Mouse (Mus musculus) heart, postnatal 25 days (tissue): Measurements from ENCODE around the gene Cald1. TPM values are rescaled to one million over a fixed set of nuclear protein-coding genes. Genes with fewer than 3 reads are reported as not detected.

Experiments used
- DNase-seq: peaks from one replicate; pipeline ENCODE4 v3.0.0; 2022; ENCODE audit warnings: low spot score
- intact Hi-C: fragments of 180-260 bp; cut with DNase I; formaldehyde crosslinking; loops from one replicate; pipeline ENCODE4 v1.15.1; 2025
- total RNA-seq, 2 experiments: library from RNA; stranded (reverse); gene quantifications; 2 replicates each; pipeline ENCODE4 v1.2.3; 2021

Gene Cald1
- total RNA-seq = 10 to 100 TPM; 49.3 to 53.1 TPM

GRCm38 (mm10) chr6:34598121-34599065, at the start of gene Cald1:
Gene Cald1 (plus strand): TSS chr6:34598500.
- intact Hi-C loops = loop anchor here (2.0 kb wide), 1 partner anchor 88 kb away; no protein-coding TSS in a partner anchor
- DNase-seq = peak; percentile 53

- DNase-seq = no peak
- intact Hi-C loops = loop anchor here (1.0 to 5.0 kb wide), 3 partner anchors 53 to 205 kb away; no protein-coding TSS in a partner anchor
These were observed 49.3 kb upstream of the Cald1 start for GRCm38 (mm10) chr6:34549017-34549416.

- intact Hi-C loops = loop anchor here (5.0 kb wide), 1 partner anchor 40 kb away; no protein-coding TSS in a partner anchor
- DNase-seq = no peak
These were observed 45.7 kb upstream of the Cald1 start for GRCm38 (mm10) chr6:34552489-34553157.

- intact Hi-C loops = loop anchor here (5.0 kb wide), 1 partner anchor 38 kb away; no protein-coding TSS in a partner anchor
These were observed 43.9 kb upstream of the Cald1 start for GRCm38 (mm10) chr6:34554291-34554997.

GRCm38 (mm10) chr6:34559521-34559920, 38.8 kb upstream of the Cald1 start:
- intact Hi-C loops = no loop called here
- no peak for DNase-seq

More at GRCm38 (mm10) chr6:34554291-34554997, 43.9 kb upstream of the Cald1 start:
- no peak for DNase-seq

GRCm38 (mm10) chr6:34565176-34565880, 33.0 kb upstream of the Cald1 start:
- no peak for DNase-seq
- intact Hi-C loops = no loop called here

GRCm38 (mm10) chr6:34567298-34567697, 31.0 kb upstream of the Cald1 start:
- no peak for DNase-seq

GRCm38 (mm10) chr6:34579504-34580068, 18.7 kb upstream of the Cald1 start:
- intact Hi-C loops = no loop called here
- DNase-seq = no peak

More at GRCm38 (mm10) chr6:34567298-34567697, 31.0 kb upstream of the Cald1 start:
- intact Hi-C loops = no loop called here

- no peak for DNase-seq
- intact Hi-C loops = no loop called here
These were observed 14.9 kb upstream of the Cald1 start for GRCm38 (mm10) chr6:34583365-34583764.

- intact Hi-C loops = no loop called here
- DNase-seq = no peak
These were observed 10.2 kb upstream of the Cald1 start for GRCm38 (mm10) chr6:34588066-34588465.

- DNase-seq = no peak
- intact Hi-C loops = loop anchor here (5.0 kb wide), 1 partner anchor 38 kb away; no protein-coding TSS in a partner anchor
These were observed 7.6 kb upstream of the Cald1 start for GRCm38 (mm10) chr6:34590716-34591115.

- intact Hi-C loops = loop anchor here (5.0 kb wide), 1 partner anchor 41 kb away; no protein-coding TSS in a partner anchor
These were observed 4.9 kb upstream of the Cald1 start for GRCm38 (mm10) chr6:34593353-34593752.

GRCm38 (mm10) chr6:34597316-34597715, 984 bp upstream of the Cald1 start:
- no peak for DNase-seq
- intact Hi-C loops = no loop called here

More at GRCm38 (mm10) chr6:34593353-34593752, 4.9 kb upstream of the Cald1 start:
- DNase-seq = no peak

- no peak for DNase-seq
- intact Hi-C loops = loop anchor here (2.0 kb wide), 1 partner anchor 88 kb away; no protein-coding TSS in a partner anchor
These were observed 871 bp downstream of the Cald1 start for GRCm38 (mm10) chr6:34599171-34599570.

GRCm38 (mm10) chr6:34599631-34600111, 1.4 kb downstream of the Cald1 start:
- no peak for DNase-seq
- intact Hi-C loops = loop anchor here (2.0 to 5.0 kb wide), 4 partner anchors 38 to 268 kb away; no protein-coding TSS in a partner anchor

- DNase-seq = no peak
- intact Hi-C loops = loop anchor here (5.0 kb wide), 3 partner anchors 36 to 266 kb away; no protein-coding TSS in a partner anchor
These were observed 2.5 kb downstream of the Cald1 start for GRCm38 (mm10) chr6:34600850-34601249.

GRCm38 (mm10) chr6:34602091-34602490, 3.8 kb downstream of the Cald1 start:
- intact Hi-C loops = loop anchor here (5.0 kb wide), 3 partner anchors 35 to 265 kb away; no protein-coding TSS in a partner anchor
- DNase-seq = no peak

- no peak for DNase-seq
- intact Hi-C loops = no loop called here
These were observed 8.1 kb downstream of the Cald1 start for GRCm38 (mm10) chr6:34606407-34606806.
